Mouse (Mus musculus) kidney, adult 8-10 months (tissue): ENCODE measurements at regions not wholly inside any gene's neighbourhood (a gene's known extent, or its start where the extent isn't known, plus 50 kb on each side); places are given as distances from the start of the nearest gene placed in this dataset.

ENCODE experiments used
- DNase-seq, 2 experiments: peaks; one replicate each; pipeline ENCODE4 v3.0.0; 2022

GRCm38 (mm10) chr1:185089196-185089595 lies 89.8 kb upstream of the Mark1 start:
- no peak for DNase-seq

GRCm38 (mm10) chr1:185083191-185083590 lies 83.8 kb upstream of the Mark1 start:
- DNase-seq, result no peak

GRCm38 (mm10) chr1:185080118-185080517 lies 80.7 kb upstream of the Mark1 start:
- DNase-seq, result no peak

- no peak for DNase-seq
Observed at GRCm38 (mm10) chr1:185079331-185079880, 80.0 kb upstream of the Mark1 start.

GRCm38 (mm10) chr1:185074001-185074400 lies 74.6 kb upstream of the Mark1 start:
- DNase-seq, result no peak

- DNase-seq, result no peak
Observed at GRCm38 (mm10) chr1:185072766-185073165, 73.4 kb upstream of the Mark1 start.

DNA sequence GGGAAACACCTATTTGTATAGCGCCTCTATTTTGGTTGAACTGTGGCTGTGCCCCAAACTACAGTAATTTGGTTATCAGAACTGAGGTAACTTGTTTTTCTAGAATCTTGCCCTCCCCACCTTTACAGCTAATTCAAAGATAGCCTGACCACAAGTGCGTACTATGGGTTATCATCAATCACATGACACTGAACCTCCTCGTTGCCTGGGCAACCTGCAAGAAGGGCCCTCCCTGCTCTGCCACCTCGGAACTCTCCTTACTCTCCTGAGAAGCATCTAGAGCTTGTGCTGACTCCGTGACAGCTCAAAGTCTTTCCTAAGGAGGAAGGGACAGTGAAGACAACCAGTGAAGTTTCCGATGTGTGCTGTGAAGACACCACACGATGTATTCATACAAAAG lies 72.2 kb upstream of the Mark1 start:
- DNase-seq, result no peak

DNA sequence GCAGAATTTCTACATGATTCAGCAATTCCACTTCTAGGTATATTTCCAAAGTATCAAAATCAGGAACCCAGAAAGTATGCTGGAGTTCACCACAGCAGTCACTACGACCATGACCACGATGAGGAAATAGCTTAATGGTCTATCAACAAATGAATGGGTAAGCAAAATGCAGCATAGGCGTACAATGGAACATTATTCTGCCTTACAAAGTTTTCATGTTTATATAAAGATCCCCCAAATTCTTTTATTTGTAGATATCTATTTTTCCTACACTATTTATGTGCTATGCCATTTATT lies 71.4 kb upstream of the Mark1 start:
- no peak for DNase-seq

GRCm38 (mm10) chr1:185070062-185070852 lies 70.9 kb upstream of the Mark1 start:
- no peak for DNase-seq

GRCm38 (mm10) chr1:185068136-185068535 lies 68.8 kb upstream of the Mark1 start:
- no peak for DNase-seq

- DNase-seq, result no peak
Observed at GRCm38 (mm10) chr1:185067661-185068060, 68.3 kb upstream of the Mark1 start.

GRCm38 (mm10) chr1:185065056-185065455 lies 65.7 kb upstream of the Mark1 start:
- DNase-seq, result no peak

- DNase-seq, result no peak
Observed at GRCm38 (mm10) chr1:185062103-185062502, 62.7 kb upstream of the Mark1 start.

- peak; percentile 20 to 56 for DNase-seq
Observed at GRCm38 (mm10) chr1:185057443-185057842, 58.1 kb upstream of the Mark1 start.

DNA sequence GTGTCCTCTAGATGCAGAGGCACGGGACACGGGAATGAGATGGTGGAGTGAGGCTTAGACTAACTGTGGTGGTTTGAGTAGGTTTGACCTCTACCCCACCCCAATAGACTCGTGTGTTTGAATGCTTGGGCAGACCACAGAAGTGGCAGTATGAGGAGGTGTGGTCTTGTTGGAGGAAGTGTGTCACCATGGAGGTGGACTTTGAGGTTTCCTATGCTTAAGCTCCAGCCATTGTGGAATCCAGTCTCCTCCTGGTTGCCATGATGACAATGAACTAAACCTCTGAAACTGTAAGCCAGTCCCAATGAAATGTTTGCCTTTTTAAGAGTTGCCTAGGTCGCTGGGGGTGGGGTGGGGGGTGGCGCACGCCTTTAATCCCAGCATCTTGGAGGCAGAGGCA lies 53.3 kb upstream of the Mark1 start:
- DNase-seq, result no peak

DNA sequence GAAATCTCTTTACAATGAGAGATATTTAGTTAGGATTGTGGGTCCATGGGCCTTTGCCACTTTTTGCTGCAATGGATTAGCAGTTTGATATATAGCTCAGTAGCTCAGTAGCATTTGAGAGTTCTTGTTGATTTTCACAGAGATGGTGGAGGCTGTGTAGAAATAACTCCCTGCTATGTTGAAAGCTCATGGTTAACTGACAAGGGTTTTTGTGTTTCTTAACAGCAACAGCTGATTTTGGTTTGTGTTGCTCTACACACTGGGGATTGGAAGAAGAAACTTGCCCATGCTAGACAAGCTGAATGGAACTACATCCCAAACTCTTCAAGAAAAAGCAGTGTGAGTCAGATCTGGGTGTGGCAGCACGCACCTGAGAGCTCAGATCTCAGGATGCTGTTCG lies 50.6 kb upstream of the Mark1 start:
- no peak for DNase-seq
